Mouse (Mus musculus): ENCODE data around the gene Napepld. TPM values are rescaled to one million over a fixed set of nuclear protein-coding genes. Genes with fewer than 3 reads are reported as not detected.
"Not testable (repeated sequence)": the region's sequence is repeated elsewhere in the genome, so short reads cannot be mapped to it uniquely, and the experiment has no call there.

Gene Napepld
- polyA plus RNA-seq, 1 experiment from 2014 or later = 3.5 TPM

DNA sequence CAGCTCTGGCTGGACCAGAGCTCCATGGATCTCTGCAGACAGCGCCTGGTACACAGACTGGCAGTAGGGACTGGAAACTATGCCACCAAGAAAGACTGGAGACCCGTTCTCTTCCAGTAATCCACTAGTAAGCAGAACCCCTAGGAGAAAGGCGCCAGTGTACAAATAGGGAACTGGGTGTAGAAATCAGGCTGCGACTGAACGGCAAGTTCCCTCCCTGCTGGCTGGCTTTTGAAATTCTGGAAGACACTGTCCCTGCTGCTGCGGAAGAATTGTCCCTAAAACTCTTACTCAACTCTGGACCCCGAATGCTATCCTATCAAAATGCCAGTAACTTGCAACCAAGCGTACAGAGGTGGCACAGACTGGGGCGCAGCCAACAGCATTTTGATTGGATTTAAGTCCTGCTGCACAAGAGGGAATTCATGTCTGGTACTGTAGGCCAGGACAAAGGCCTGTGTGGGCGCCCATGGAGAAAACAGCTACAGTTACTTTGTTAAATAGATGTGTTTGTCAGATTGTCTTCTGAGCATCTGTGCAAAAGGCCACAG is 16.0 kb upstream of the Napepld start:
- Histone ChIP-seq H3K27ac (ENCODE audit: low read length) (no peak overlapping the region), H3K36me3 (ENCODE audit: control insufficient read depth, insufficient read depth) (no peaks in the 10 kb centered on the region), H3K9ac (replicated peaks; ENCODE audit: low read depth, low read length) (no peak overlapping the region), H3K27me3 (replicated peaks; ENCODE audit: control insufficient read depth, insufficient read depth, low read length) (no peaks in the 10 kb centered on the region), H3K9me3 (ENCODE audit: control insufficient read depth, low read length) (no peaks in the 10 kb centered on the region), H3K4me1 (replicated peaks; ENCODE audit: control insufficient read depth, insufficient read depth, low read length) (peaks cover 3% of the 10 kb centered on the region; the same call in 1 of the 2 replicates), H3K4me3 (replicated peaks; ENCODE audit: low read length) (no peak overlapping the region), H3K4me2 (ENCODE audit: low read length) (no peak overlapping the region)
- ATAC-seq = peak; percentile 65; the same call in 1 of the 2 replicates
- WGBS = 60% methylated on average over 10 of the region's 10 CpGs

GRCm38 (mm10) chr5:21714447-21714846 is 13.3 kb upstream of the Napepld start:
- H3K4me1 ChIP-seq (replicated peaks; ENCODE audit: control insufficient read depth, insufficient read depth, low read length) = peaks cover 3% of the 10 kb centered on the region; the same call in 1 of the 2 replicates
- H3K4me3 ChIP-seq (replicated peaks; ENCODE audit: low read length) = no peak overlapping the region
- no peaks in the 10 kb centered on the region for H3K36me3 ChIP-seq (ENCODE audit: control insufficient read depth, insufficient read depth)
- no peak overlapping the region for H3K27ac ChIP-seq (ENCODE audit: low read length)
- ATAC-seq = no peak
- H3K4me2 ChIP-seq (ENCODE audit: low read length) = no peak overlapping the region
- no peak overlapping the region for H3K9ac ChIP-seq (replicated peaks; ENCODE audit: low read depth, low read length)
- H3K9me3 ChIP-seq (ENCODE audit: control insufficient read depth, low read length) = no peaks in the 10 kb centered on the region
- no peaks in the 10 kb centered on the region for H3K27me3 ChIP-seq (replicated peaks; ENCODE audit: control insufficient read depth, insufficient read depth, low read length)
- WGBS = 95% methylated on average over 4 of the region's 4 CpGs

- H3K4me1 ChIP-seq (replicated peaks; ENCODE audit: control insufficient read depth, insufficient read depth, low read length) = no peaks in the 10 kb centered on the region; the same call in 1 of the 2 replicates
- no peak overlapping the region for H3K4me2 ChIP-seq (ENCODE audit: low read length)
- H3K27ac ChIP-seq (ENCODE audit: low read length) = no peak overlapping the region
- H3K9ac ChIP-seq (replicated peaks; ENCODE audit: low read depth, low read length) = no peak overlapping the region
- 71% methylated on average over 13 of the region's 13 CpGs for WGBS
- H3K36me3 ChIP-seq (ENCODE audit: control insufficient read depth, insufficient read depth) = no peaks in the 10 kb centered on the region
- no peaks in the 10 kb centered on the region for H3K27me3 ChIP-seq (replicated peaks; ENCODE audit: control insufficient read depth, insufficient read depth, low read length)
- H3K9me3 ChIP-seq (ENCODE audit: control insufficient read depth, low read length) = no peaks in the 10 kb centered on the region
- no peak overlapping the region for H3K4me3 ChIP-seq (replicated peaks; ENCODE audit: low read length)
- no peak for ATAC-seq
Observed at GRCm38 (mm10) chr5:21712127-21712715, 11.0 kb upstream of the Napepld start.

- WGBS = 67% methylated on average over 8 of the region's 8 CpGs
- H3K4me1 ChIP-seq (replicated peaks; ENCODE audit: control insufficient read depth, insufficient read depth, low read length); H3K36me3 ChIP-seq (ENCODE audit: control insufficient read depth, insufficient read depth); H3K4me3 ChIP-seq (replicated peaks; ENCODE audit: low read length); H3K9ac ChIP-seq (replicated peaks; ENCODE audit: low read depth, low read length); H3K27ac ChIP-seq (ENCODE audit: low read length); H3K9me3 ChIP-seq (ENCODE audit: control insufficient read depth, low read length); ATAC-seq; H3K27me3 ChIP-seq (replicated peaks; ENCODE audit: control insufficient read depth, insufficient read depth, low read length); H3K4me2 ChIP-seq (ENCODE audit: low read length): not testable (repeated sequence)
Observed at GRCm38 (mm10) chr5:21708011-21708410, 6.8 kb upstream of the Napepld start.

- 85% methylated on average over 4 of the region's 4 CpGs for WGBS
- no peaks in the 10 kb centered on the region for H3K4me1 ChIP-seq (replicated peaks; ENCODE audit: control insufficient read depth, insufficient read depth, low read length)
- H3K4me3 ChIP-seq (replicated peaks; ENCODE audit: low read length) = no peak overlapping the region
- no peak overlapping the region for H3K27ac ChIP-seq (ENCODE audit: low read length)
- no peaks in the 10 kb centered on the region for H3K9me3 ChIP-seq (ENCODE audit: control insufficient read depth, low read length)
- H3K36me3 ChIP-seq (ENCODE audit: control insufficient read depth, insufficient read depth) = no peaks in the 10 kb centered on the region
- no peak overlapping the region for H3K4me2 ChIP-seq (ENCODE audit: low read length)
- no peaks in the 10 kb centered on the region for H3K27me3 ChIP-seq (replicated peaks; ENCODE audit: control insufficient read depth, insufficient read depth, low read length)
- no peak overlapping the region for H3K9ac ChIP-seq (replicated peaks; ENCODE audit: low read depth, low read length)
- no peak for ATAC-seq
Observed at GRCm38 (mm10) chr5:21706546-21706945, 5.3 kb upstream of the Napepld start.

DNA sequence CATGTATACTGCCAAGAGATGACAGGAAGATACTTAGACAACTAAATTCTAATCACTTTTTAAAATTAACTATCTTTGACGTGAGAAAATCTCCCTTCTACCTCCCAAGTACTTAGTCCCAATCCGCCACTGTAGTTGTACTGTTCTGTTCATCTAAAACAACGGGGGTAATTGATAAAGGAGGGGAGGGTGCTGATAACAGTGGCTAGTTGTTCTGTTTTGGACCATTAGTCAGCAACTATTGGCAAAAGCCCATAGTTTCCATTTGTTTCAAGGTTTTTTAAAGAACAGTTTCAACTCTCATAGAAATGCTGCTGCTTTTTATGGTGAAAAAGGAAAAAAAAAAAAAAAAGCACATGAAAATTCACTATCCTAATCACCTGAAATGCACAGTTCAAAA is 2.5 kb upstream of the Napepld start:
- no peaks in the 10 kb centered on the region for H3K9me3 ChIP-seq (ENCODE audit: control insufficient read depth, low read length)
- H3K4me3 ChIP-seq (replicated peaks; ENCODE audit: low read length) = no peak overlapping the region
- no peak overlapping the region for H3K27ac ChIP-seq (ENCODE audit: low read length)
- H3K36me3 ChIP-seq (ENCODE audit: control insufficient read depth, insufficient read depth) = no peaks in the 10 kb centered on the region
- peaks cover 3% of the 10 kb centered on the region for H3K4me1 ChIP-seq (replicated peaks; ENCODE audit: control insufficient read depth, insufficient read depth, low read length)
- no peaks in the 10 kb centered on the region for H3K27me3 ChIP-seq (replicated peaks; ENCODE audit: control insufficient read depth, insufficient read depth, low read length)
- H3K4me2 ChIP-seq (ENCODE audit: low read length) = no peak overlapping the region
- H3K9ac ChIP-seq (replicated peaks; ENCODE audit: low read depth, low read length) = no peak overlapping the region
- ATAC-seq = no peak
- 81% methylated on average over 3 of the region's 3 CpGs for whole genome bisulfite sequencing

DNA sequence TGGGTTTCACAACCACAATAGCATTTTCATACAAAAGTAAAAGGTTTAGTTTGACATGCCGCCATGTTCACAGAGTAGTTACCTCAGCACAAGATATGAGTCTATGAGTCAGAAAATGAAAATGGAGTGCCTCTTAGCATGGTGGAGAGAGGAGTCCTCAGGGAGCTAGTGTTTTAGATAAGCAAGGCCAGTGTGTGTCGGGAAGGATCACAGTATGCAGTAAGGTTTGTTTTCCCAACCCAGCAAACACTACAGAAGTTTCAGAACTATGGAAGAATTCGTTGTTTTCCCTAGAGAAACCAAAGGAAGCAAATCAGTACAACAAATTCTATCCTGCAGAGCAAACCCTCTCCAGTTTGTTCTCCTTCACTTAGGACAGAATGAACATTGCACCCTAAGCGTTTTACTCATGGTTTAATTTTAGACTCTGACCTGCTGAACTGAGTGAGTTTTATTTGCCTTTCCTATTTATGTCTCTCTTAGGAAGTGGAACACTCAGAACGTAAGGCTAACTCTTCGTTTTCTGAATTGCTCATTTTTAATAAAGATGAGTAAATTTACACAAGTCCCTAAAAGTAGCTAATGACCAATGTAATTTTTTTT is 1.8 kb upstream of the Napepld start:
- no peak overlapping the region for H3K4me2 ChIP-seq (ENCODE audit: low read length)
- 91% methylated on average over 6 of the region's 6 CpGs for WGBS
- H3K36me3 ChIP-seq (ENCODE audit: control insufficient read depth, insufficient read depth) = no peaks in the 10 kb centered on the region
- ATAC-seq = no peak
- H3K4me1 ChIP-seq (replicated peaks; ENCODE audit: control insufficient read depth, insufficient read depth, low read length) = peaks cover 3% of the 10 kb centered on the region
- no peaks in the 10 kb centered on the region for H3K9me3 ChIP-seq (ENCODE audit: control insufficient read depth, low read length)
- no peak overlapping the region for H3K27ac ChIP-seq (ENCODE audit: low read length)
- no peaks in the 10 kb centered on the region for H3K27me3 ChIP-seq (replicated peaks; ENCODE audit: control insufficient read depth, insufficient read depth, low read length)
- H3K4me3 ChIP-seq (replicated peaks; ENCODE audit: low read length) = no peak overlapping the region
- no peak overlapping the region for H3K9ac ChIP-seq (replicated peaks; ENCODE audit: low read depth, low read length)

DNA sequence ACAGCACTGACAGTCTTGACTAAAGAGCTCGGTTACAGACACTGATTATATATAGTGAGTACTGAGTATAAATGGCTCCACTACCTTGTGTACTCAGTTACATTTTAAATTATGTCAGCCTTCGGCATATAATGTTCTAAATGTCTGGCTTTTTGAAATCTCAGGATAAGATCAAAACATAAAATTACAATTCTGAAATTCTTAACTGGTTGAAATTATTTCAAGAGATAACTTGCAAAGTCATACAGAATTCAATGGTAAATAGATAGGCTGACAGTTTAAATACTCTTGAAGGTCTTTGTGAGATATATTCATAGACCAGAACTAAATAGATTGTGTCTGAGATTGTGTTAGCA is 791 bp upstream of the Napepld start:
- ATAC-seq = no peak
- Histone ChIP-seq H3K27me3 (replicated peaks; ENCODE audit: control insufficient read depth, insufficient read depth, low read length) (no peaks in the 10 kb centered on the region), H3K36me3 (ENCODE audit: control insufficient read depth, insufficient read depth) (no peaks in the 10 kb centered on the region), H3K4me2 (ENCODE audit: low read length) (peak overlapping the region; percentile 69), H3K9me3 (ENCODE audit: control insufficient read depth, low read length) (no peaks in the 10 kb centered on the region), H3K4me1 (replicated peaks; ENCODE audit: control insufficient read depth, insufficient read depth, low read length) (peaks cover 3% of the 10 kb centered on the region), H3K4me3 (replicated peaks; ENCODE audit: low read length) (peak overlapping the region; percentile 66), H3K27ac (ENCODE audit: low read length) (peak overlapping the region; percentile 95), H3K9ac (replicated peaks; ENCODE audit: low read depth, low read length) (peak overlapping the region; percentile 81)
- 50% methylated on average over 2 of the region's 2 CpGs for WGBS

DNA sequence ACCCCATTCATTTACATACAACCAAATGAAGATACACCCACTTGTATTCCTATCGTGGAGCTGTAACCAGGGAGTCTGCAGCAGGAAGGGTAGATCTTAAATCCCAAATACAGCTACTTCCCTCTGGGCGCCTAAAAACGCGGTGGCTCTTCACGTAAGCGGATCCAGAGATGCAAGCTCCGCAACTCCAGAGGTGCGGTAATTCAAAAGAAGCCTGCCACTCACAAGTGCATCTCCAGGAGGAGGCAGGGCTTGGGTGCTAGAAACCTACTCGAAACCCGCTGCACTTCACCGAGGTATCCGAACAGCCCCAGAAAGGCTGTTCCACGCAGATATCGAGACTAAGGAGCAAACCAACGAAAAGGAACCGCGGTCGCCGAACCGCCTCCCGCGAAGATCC is 262 bp downstream of the Napepld start:
- Histone ChIP-seq H3K27me3 (replicated peaks; ENCODE audit: control insufficient read depth, insufficient read depth, low read length) (no peaks in the 10 kb centered on the region), H3K9me3 (ENCODE audit: control insufficient read depth, low read length) (no peaks in the 10 kb centered on the region), H3K4me2 (ENCODE audit: low read length) (peak overlapping the region; percentile 68), H3K9ac (replicated peaks; ENCODE audit: low read depth, low read length) (peak overlapping the region; percentile 52), H3K36me3 (ENCODE audit: control insufficient read depth, insufficient read depth) (no peaks in the 10 kb centered on the region), H3K4me1 (replicated peaks; ENCODE audit: control insufficient read depth, insufficient read depth, low read length) (peaks cover 3% of the 10 kb centered on the region), H3K4me3 (replicated peaks; ENCODE audit: low read length) (peak overlapping the region; percentile 66), H3K27ac (ENCODE audit: low read length) (peak overlapping the region; percentile 95)
- under 1% methylated on average over 22 of the region's 22 CpGs for WGBS
- peak; percentile 74; the same call in 1 of the 2 replicates for ATAC-seq
